Mouse (Mus musculus): ENCODE measurements around the gene Psrc1. TPM values are rescaled to one million over a fixed set of nuclear protein-coding genes. Genes with fewer than 3 reads are reported as not detected.

The Psrc1 gene
- not detected for polyA plus RNA-seq (2014; fragmentation: Illumina TruSeq; extraction: RNeasy Lipid Tissue Mini Kit (QIAGEN cat#74804); ENCODE audit: low read depth, low replicate concordance)

DNA sequence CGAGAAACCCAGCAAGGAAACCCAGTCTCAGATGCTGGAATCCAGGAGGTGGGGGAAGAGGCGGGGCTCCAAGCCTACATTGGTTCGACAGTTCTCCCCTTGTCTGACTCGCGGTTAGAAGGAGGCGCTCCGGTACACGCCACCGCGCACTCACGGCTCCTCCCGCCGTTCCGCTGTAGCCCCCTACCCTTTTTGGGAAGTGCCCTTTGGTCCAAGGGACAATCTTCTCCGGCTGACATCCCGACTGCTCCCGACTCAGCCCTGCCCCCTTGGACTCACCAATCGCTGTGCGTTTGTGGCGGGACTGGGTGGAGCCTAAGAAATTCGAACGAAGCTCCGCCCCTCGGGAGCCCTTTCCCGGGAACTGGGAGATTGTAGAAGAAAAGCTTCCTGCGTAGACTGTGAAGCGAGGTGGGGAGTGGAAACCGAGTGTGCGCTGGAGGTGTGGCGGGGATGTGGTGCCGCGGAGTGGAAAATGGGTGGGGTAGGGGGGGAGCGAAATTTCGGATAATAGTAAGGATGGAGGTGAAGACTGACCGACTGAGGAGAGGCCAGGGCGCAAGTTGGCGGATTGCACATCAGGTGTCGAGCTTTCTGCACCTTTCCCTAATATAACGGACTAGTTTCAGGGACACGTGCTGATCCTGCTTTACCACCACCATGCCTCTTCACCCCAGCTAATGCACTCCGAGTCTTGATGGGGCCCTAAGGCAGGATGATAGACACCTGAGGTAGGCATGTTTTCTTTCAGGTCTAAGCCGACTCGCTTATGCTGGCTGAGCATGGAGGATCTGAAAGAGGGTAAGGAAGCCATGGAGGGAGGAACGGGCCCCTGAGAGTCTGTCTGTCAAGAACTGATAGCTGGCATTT is at the start of gene Psrc1:
Psrc1 (plus strand) TSS at position 355 of the 870 bp plus-strand sequence.

GRCm38 (mm10) chr3:108364270-108364995 is 19.2 kb upstream of the Psrc1 start, which contains the start of gene Mybphl:
Gene Mybphl (plus strand): TSS chr3:108364911.

DNA sequence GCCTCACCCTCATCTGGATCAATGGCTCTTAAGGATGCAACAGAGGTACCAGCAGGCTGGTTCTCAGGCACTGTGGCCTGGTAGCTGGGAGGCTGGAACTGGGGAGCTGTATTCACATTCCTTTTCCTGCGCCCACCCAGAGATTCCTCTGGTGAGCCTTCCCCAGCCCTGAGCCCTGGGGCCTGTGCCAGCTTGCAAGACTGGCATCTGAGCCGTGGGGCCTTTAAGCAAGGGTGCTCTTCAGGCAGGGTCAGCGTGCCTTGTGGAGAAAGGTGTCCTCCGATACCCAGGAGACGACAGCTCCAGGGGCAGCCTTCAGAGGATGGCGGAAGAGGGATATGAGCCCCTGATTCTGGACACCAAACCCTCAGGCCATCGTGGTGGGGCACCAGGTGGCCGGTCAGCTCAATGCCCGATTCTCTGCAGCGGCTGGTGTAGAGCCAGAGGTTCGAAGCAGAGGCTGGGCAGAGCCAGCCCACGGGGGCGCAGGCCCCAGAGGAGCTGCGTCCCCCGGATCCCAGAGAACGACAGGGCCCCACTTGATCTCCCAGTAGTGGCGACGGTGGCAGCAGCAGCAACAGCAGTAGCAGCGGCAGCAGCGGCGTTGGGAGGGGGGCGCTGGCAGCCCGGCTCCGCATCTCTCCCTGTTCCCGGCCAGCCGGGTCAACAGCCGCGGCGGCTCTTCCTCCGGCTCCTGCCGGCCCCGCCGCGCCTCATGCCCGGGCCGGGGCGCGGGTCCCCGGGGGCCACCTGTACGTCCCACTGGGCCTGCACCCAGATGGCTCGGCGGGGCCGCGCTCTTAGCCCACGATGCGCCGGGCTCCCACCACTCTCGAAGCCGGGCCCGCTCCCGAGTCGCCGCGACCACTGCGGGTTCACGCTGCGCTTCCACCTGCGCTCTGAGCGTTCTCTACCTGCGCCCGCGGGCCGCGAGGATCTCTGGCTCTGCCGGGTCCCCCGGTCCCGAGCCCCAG is 31.5 kb downstream of the Psrc1 start, which contains the start of gene Celsr2:
Celsr2 (minus strand) TSS at position 696 of the 974 bp plus-strand sequence.

Other genes starting within 250 kb of the Psrc1 start
- gene Gnai3, start 237.7 kb upstream of the Psrc1 start, polyA plus RNA-seq (2014; fragmentation: Illumina TruSeq; extraction: RNeasy Lipid Tissue Mini Kit (QIAGEN cat#74804); ENCODE audit: low read depth, low replicate concordance): 444 TPM
- gene Gpr61, start 229.0 kb upstream of the Psrc1 start, polyA plus RNA-seq (2014; fragmentation: Illumina TruSeq; extraction: RNeasy Lipid Tissue Mini Kit (QIAGEN cat#74804); ENCODE audit: low read depth, low replicate concordance): not detected
- gene Amigo1, start 197.5 kb upstream of the Psrc1 start, polyA plus RNA-seq (2014; fragmentation: Illumina TruSeq; extraction: RNeasy Lipid Tissue Mini Kit (QIAGEN cat#74804); ENCODE audit: low read depth, low replicate concordance): 12.4 TPM
- gene Cyb561d1, start 182.6 kb upstream of the Psrc1 start, polyA plus RNA-seq (2014; fragmentation: Illumina TruSeq; extraction: RNeasy Lipid Tissue Mini Kit (QIAGEN cat#74804); ENCODE audit: low read depth, low replicate concordance): 3.5 TPM
- gene Atxn7l2, start 172.9 kb upstream of the Psrc1 start, polyA plus RNA-seq (2014; fragmentation: Illumina TruSeq; extraction: RNeasy Lipid Tissue Mini Kit (QIAGEN cat#74804); ENCODE audit: low read depth, low replicate concordance): 0.82 TPM
- gene Sypl2, start 157.2 kb upstream of the Psrc1 start, polyA plus RNA-seq (2014; fragmentation: Illumina TruSeq; extraction: RNeasy Lipid Tissue Mini Kit (QIAGEN cat#74804); ENCODE audit: low read depth, low replicate concordance): 0.64 TPM
- 124 TPM for gene Psma5, start 126.9 kb upstream of the Psrc1 start, polyA plus RNA-seq (2014; fragmentation: Illumina TruSeq; extraction: RNeasy Lipid Tissue Mini Kit (QIAGEN cat#74804); ENCODE audit: low read depth, low replicate concordance)
- gene Sort1, start 99.8 kb upstream of the Psrc1 start, polyA plus RNA-seq (2014; fragmentation: Illumina TruSeq; extraction: RNeasy Lipid Tissue Mini Kit (QIAGEN cat#74804); ENCODE audit: low read depth, low replicate concordance): 25.0 TPM
- gene Mybphl, start 18.9 kb upstream of the Psrc1 start, polyA plus RNA-seq (2014; fragmentation: Illumina TruSeq; extraction: RNeasy Lipid Tissue Mini Kit (QIAGEN cat#74804); ENCODE audit: low read depth, low replicate concordance): not detected
- 0.41 TPM for gene Celsr2, start 31.7 kb downstream of the Psrc1 start, polyA plus RNA-seq (2014; fragmentation: Illumina TruSeq; extraction: RNeasy Lipid Tissue Mini Kit (QIAGEN cat#74804); ENCODE audit: low read depth, low replicate concordance)
- 21.2 TPM for gene Sars, start 61.4 kb downstream of the Psrc1 start, polyA plus RNA-seq (2014; fragmentation: Illumina TruSeq; extraction: RNeasy Lipid Tissue Mini Kit (QIAGEN cat#74804); ENCODE audit: low read depth, low replicate concordance)
- gene 1700013F07Rik, start 150.3 kb downstream of the Psrc1 start, polyA plus RNA-seq (2014; fragmentation: Illumina TruSeq; extraction: RNeasy Lipid Tissue Mini Kit (QIAGEN cat#74804); ENCODE audit: low read depth, low replicate concordance): not detected
- 1.0 TPM for gene 5330417C22Rik, start 152.7 kb downstream of the Psrc1 start, polyA plus RNA-seq (2014; fragmentation: Illumina TruSeq; extraction: RNeasy Lipid Tissue Mini Kit (QIAGEN cat#74804); ENCODE audit: low read depth, low replicate concordance)
- gene Tmem167b, start 178.6 kb downstream of the Psrc1 start, polyA plus RNA-seq (2014; fragmentation: Illumina TruSeq; extraction: RNeasy Lipid Tissue Mini Kit (QIAGEN cat#74804); ENCODE audit: low read depth, low replicate concordance): 122 TPM
- gene Taf13, start 187.9 kb downstream of the Psrc1 start, polyA plus RNA-seq (2014; fragmentation: Illumina TruSeq; extraction: RNeasy Lipid Tissue Mini Kit (QIAGEN cat#74804); ENCODE audit: low read depth, low replicate concordance): 107 TPM
- 37.4 TPM for gene Wdr47, start 207.4 kb downstream of the Psrc1 start, polyA plus RNA-seq (2014; fragmentation: Illumina TruSeq; extraction: RNeasy Lipid Tissue Mini Kit (QIAGEN cat#74804); ENCODE audit: low read depth, low replicate concordance)